ENCODE assay signal across 21 mouse cellular contexts in the genomic region with DNA sequence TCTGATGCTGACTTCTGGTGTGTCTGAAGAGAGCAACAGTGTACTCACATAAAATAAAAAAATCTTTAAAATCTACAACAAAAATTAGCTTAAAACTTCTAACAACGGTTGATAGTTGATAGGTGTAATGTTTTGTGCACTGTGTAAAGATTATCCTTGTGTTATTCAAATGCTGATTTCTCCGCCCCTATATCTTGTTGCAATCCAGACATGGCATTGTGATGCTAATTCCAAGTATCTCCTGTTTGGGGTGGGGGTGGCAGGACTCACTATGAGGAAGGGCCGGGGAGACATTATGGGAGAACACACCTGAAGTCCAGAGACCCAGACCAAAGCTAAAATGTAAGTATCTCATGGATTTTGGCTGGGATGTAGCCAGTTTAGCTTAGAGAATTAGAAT. TPM values are rescaled to one million over a fixed set of nuclear protein-coding genes. Genes with fewer than 3 reads are reported as not detected.
"Had no signal": no experiment of that assay in that cellular context is flagged by ENCODE, and none has a peak within 500 bp of the region (broad histone marks: within the 10 kb centered on the region; RNA-seq: fewer than 3 reads in every experiment).

No protein-coding gene starts in this region.

- H3K4me2 ChIP-seq: lung, embryonic 14.5 days; midbrain, embryonic 12.5 days; midbrain, embryonic 15.5 days; neural tube, embryonic 13.5 days; neural tube, embryonic 15.5 days; stomach, embryonic 15.5 days had no signal

- H3K27ac ChIP-seq: midbrain, embryonic 12.5 days; midbrain, embryonic 15.5 days; neural tube, embryonic 13.5 days; neural tube, embryonic 15.5 days; stomach, embryonic 15.5 days; stomach, postnatal 0 days had no signal

- ATAC-seq: midbrain, embryonic 15.5 days had no signal

- DNase-seq: lung, adult 18-20 months; lung, embryonic 14.5 days; lung, postnatal 10 days; lung, postnatal 4 days; right cerebral cortex, adult 18-20 months; right cerebral cortex, postnatal 25 days; thymus, adult 2 months; thymus, postnatal 25 days; thymus, postnatal 4 days had no signal

- H3K27me3 ChIP-seq: megakaryocyte, embryonic 14.5 days; midbrain, embryonic 12.5 days; midbrain, embryonic 15.5 days; neural tube, embryonic 13.5 days; neural tube, embryonic 15.5 days; stomach, embryonic 15.5 days had no signal

- H3K4me3 ChIP-seq: megakaryocyte, embryonic 14.5 days; midbrain, embryonic 12.5 days; midbrain, embryonic 15.5 days; myocyte; neural tube, embryonic 13.5 days; neural tube, embryonic 15.5 days; stomach, embryonic 15.5 days had no signal

- H3K9ac ChIP-seq: lung, embryonic 14.5 days; midbrain, embryonic 12.5 days; midbrain, embryonic 15.5 days; neural tube, embryonic 13.5 days; neural tube, embryonic 15.5 days; stomach, embryonic 15.5 days had no signal

- H3K4me1 ChIP-seq: midbrain, embryonic 12.5 days; midbrain, embryonic 15.5 days; neural tube, embryonic 13.5 days; neural tube, embryonic 15.5 days; stomach, embryonic 15.5 days had no signal

- H3K9me3 ChIP-seq: midbrain, embryonic 12.5 days; midbrain, embryonic 15.5 days; neural tube, embryonic 13.5 days; neural tube, embryonic 15.5 days; stomach, embryonic 15.5 days had no signal

RNA-seq across cellular contexts. Expression of a gene that starts 58.8 kb away (rescaled TPM):
- total RNA-seq: midbrain, postnatal 0 days had no signal
- polyA plus RNA-seq: liver, embryonic 16.5 days; spleen, adult 2 months; testis, adult 2 months; thymus, adult 2 months had no signal
